Mouse (Mus musculus): Measurements from ENCODE around the gene Tssk4.
A peak's percentile ranks its signal among the peaks of the same experiment; 100 is the strongest.

The Tssk4 gene

DNA sequence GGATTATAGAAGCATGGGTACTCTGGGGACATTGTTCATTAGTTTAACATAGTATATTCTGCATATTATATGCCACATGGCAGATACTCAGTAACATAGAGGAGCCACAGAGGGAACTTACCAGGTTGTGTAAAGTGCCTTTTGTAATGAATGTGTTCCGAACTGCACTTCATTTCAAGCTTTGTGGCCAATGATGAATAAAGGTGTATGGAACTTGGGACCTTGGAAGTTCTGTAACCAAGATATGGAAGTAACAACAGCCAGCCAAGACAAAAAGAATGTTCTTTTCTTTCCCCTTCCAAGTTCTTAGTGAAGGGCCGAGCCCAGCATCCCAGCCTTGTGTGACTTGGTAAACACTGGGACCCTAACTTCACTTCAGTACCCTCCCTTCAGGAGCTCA lies at the start of gene Tssk4:
TSS of gene Tssk4 (plus strand) at position 301 of the 400 bp plus-strand sequence.
- no peak for DNase-seq

DNA sequence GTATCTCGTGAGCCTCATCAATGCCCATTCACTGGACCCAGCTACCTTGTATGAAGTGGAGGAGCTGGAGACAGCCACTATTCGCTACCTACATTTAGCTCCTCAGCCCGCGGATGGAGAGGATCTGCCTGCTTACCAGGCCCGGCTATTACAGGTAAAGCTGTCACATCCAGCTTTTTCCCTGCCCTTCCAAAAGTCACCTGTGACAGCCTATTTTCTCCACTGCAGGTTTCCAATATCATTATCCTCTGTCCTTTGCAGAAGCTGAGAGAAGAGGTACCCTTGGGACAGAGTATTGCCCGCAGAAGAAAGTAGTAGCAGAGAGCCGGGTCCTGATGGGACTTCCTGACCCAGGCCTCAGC lies 46.7 kb upstream of the Tssk4 start, which contains the start of gene Irf9:
TSS of gene Irf9 (plus strand) at position 301 of the 362 bp plus-strand sequence.
- no peak for DNase-seq

DNA sequence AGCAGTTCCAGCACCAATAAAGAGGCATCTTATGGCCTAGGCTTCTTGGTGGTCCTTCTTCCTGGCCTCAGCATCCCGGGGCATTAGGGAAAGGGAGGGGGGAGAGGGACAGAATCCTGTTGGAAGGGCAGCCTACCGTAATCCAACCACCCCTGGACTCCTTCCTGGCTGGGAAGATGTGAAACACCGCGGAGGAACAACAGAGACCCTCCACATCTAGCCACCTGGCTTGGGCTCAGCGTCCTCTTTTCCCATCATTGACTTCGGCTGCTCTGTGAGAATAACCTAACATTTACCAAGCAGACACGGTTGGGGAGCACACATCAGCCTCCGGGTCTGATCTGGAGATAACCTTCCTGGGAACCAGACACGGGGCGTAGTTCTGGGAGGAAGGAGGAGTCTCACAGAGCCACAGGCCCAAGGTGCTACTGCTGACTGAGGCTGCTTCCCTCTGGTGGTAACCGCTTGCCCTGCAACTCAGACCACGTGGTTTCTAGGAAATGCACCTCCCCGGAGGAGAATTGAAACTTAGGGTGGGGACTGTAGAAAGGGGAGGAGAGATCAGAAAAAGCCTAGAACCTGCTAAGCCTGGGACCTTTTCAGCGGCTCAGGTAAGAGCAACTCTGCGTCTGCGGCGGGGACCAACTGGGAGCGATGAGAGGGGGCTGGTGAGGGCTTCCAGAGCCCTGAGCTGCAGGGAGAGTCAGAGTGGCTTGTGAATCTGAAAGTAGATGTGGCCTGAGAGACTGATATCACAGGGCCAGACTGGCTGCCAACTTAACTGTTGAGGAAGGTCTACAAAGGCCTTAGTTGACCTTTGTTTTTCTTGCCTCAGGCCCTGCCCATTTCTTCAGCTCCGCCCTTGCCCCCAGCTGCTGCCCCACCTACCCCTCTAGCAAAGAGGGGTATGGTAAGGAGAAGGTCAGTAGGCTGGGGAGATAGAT lies 46.1 kb upstream of the Tssk4 start:
- DNase-seq = peak; percentile 96

DNA sequence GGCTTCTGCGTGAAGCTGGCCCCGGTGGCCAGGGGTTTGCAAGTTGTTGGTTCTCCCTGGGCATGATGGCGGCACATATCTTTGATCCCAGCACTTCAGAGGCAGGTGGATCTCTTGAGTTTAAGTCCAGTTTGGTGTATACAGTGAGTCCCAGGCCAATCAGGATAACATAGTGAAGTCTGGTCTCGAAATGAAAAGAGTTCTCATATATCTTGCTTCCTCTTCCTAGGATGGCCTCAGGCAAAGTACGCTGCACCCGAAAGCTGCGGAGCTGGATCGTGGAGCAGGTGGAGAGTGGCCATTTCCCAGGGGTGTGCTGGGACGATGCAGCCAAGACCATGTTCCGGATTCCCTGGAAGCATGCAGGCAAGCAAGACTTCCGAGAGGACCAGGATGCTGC lies 45.2 kb upstream of the Tssk4 start:
- peak in 1 of 2 experiments; percentile 36 for DNase-seq

DNA sequence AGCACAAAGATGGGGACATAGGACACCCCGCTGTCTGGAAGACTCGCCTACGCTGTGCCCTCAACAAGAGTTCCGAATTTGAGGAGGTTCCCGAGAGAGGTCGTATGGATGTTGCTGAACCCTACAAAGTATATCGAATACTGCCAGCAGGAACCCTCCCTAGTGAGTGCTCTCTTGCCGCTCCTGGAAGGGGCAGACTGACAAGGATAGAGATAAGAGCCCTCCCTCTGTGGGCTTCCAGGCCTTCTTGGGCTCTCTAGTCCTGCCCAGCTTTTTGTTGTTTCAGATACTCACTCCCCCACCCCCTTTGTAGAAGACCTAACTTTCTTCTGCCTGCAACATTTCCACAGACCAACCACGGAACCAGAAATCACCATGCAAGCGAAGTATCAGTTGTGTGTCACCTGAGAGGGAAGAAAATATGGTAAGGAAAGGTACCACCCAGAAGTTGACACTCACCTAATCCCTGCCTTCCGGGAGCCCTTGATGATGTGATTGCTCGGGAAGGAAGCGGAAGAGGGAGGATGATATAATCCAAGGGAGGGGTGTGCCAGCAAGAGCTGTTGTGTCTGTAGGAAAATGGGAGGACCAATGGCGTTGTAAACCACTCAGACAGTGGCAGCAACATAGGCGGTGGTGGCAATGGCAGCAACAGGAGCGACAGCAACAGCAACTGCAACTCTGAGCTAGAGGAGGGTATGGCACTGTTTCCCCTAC lies 44.1 kb upstream of the Tssk4 start:
- no peak for DNase-seq

DNA sequence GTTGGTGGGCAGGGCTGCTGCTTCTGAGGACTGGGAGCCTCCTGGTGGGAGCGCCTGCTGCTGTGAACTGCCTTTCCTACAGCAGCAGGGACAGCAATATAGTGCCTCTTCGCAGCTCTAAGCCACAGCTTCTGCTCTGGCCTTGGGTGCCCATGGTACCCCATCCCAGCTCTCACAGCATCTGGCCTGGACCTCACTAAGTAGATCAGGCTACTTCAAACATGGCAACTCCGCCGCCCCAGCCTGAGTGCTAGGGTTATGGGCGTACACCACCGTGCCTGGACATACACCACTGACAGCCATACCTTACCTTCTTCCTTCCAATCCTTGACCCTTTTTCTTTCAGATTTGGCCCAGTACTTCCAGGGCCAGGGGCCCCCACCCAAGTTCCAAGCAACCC lies 41.6 kb upstream of the Tssk4 start:
- DNase-seq = peak in 1 of 2 experiments; percentile 34

DNA sequence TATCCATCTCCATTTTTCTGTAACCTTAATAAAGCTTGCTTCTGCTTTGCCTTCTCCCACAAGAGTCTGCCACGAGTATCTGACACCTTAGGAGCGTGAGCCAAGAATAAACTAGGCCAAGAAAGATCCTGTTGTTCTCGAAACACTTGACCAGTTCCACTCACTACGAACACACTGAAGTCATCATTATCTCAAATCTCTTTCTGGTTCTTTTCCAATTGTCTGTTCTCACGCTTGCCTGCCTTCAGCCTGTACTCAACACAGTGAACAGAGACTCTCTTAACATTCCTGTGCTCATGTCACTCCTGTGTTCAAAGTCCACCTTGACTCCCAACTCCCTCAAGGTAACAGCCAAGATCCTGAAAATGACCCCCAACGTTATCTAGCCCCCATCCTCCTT lies 36.6 kb upstream of the Tssk4 start:
- DNase-seq = peak in 1 of 2 experiments; percentile 32

DNA sequence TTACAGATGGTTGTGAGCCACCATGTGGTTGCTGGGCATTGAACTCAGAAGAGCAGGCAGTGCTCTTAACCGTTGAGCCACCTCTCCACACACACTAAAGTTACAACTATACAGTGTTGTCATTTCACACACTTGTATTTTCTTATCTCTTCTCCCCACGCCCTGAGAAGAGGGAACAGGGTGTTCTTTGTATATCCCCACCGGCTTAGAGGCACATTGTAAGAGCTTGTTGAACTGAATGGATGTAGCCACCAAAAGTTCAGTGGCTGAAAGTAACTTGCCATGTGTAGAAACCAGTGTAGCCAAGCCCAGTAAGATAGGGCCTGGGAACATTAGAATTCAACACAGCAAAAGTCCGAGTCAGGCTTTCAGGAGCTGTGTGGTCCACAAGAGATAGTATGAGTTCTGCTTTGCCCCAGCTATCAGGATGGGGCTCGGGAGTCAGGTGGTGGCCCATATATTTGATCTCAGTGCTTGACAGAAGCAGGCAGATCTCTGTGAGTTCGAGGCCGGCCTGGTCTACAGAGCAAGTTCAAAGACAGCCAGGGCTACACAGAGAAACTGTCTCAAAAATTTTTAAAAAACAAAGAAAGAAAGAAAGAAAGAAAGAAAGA lies 35.3 kb upstream of the Tssk4 start:
- DNase-seq = no peak

DNA sequence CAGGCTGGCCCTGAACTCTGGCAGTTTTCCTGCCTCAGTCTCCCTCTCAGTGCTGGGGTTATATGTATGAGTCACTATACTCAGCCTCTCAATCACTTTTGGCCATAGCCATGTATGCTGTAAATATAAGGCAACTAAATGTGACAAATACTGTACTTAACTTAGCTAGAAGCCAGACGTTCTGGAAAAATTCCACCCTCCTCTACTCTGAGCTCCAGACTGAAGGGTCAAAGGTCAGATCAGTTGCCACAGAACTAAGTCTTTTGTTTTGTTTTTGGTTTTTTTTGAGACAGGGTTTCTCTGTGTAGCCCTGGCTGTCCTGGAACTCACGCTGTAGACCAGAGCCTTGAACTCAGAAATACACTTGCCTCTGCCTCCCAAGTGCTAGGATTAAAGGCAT lies 34.1 kb upstream of the Tssk4 start:
- DNase-seq = no peak

DNA sequence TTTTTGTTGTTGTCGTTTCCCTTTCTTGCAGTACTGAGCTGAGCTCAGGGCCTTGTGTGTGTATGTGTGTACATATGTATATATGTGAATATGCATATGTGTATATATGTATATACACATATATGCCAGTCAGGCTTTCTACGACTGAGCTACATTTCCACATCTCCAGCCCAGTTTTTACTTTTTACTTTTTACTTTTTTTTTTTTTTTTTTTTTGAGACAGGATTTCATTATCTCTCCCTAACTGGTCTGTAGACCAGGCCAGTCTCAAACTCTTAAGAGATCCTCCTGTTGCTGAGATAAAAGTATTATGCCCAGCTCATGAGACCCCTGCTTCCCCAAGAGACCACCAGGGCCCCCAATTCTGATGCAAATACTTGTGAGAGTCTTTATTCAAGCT lies 33.1 kb upstream of the Tssk4 start:
- DNase-seq = no peak

DNA sequence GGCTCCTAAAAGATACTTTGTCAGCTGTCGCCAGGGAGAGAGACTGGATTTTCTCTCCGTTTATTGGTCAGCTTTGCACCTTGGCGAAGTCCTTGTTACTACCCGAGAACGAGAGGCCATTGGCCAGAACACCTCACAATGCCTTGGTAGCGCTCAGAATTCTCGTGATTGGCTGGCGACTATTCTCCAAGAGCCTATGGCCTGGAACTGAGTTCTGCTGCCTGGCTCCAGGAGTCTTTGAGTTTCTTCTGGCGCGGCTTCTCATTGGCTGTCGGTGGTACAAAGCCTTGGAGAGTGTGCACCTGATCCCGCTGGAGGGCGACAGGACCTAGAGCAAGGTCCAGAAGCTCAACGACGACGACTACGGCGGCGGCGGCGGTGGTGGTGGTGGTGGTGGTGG lies 32.2 kb upstream of the Tssk4 start, which contains the start of gene Rec8:
TSS of gene Rec8 (plus strand) at position 216 of the 400 bp plus-strand sequence.
- peak; percentile 50 to 82 for DNase-seq

DNA sequence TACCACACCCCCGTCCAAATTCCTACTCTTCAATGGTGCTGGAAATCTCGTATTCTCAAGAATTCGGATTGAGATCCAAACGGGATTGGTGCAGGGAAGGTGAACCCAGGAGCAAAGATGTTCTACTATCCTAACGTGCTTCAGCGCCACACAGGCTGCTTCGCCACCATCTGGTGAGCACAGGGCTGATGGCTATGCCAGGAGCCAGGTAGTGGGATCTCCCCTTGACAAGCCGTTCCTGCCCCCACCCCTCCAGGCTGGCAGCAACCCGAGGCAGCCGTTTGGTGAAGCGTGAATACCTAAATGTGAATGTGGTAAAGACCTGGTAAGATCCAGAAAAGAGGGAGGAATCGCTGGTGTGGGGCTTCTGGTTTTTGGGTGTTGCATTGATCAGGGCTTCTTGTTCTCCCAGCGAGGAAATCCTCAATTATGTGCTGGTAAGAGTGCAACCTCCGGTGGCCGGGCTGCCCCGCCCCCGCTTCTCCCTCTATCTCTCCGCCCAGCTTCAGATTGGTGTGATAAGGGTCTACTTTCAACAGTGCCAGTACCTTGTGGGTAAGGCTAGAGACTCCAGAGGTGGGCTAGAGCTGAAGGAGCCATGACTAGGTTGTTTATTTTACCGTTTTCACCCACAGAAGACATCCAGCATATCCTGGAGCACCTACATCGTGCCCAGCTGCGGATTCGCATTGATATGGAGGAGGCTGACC lies 31.3 kb upstream of the Tssk4 start:
- peak in 1 of 2 experiments; percentile 29 for DNase-seq

DNA sequence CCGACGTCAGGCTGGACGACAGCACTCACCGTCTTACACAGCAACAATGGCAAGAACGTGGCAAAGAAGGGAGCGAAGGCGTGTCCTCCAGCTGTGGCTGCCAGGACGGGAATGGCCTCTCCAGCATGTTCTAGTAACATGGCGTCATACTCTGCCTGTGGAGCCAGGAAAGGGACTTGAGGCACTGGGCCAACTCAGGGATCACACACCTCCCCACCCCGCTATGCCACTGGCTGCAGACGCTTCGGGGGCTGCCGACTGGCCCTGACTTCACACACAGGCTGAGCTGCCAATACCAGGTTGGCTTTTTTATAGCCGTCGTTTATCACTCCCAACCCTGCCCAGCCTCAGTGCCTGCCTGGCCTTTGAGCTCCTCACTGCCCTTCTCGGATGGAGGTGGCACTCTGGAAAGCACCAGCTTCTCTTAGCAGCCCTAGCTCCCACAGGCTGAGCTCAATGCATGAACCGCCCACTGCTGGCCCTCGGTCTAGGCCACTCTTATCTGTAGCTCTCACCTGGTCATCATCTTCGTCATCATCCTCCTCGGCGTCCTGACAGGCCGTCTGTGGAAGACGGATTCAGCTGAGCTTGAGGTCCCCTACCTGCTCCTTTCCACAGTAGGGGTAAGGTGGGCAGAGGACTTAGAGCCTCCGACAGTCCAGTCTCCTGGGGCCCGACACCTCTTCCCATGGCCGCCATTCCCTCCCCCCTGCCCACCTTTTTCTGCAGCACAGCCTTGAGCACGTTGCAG lies 21.7 kb upstream of the Tssk4 start:
- DNase-seq = no peak

DNA sequence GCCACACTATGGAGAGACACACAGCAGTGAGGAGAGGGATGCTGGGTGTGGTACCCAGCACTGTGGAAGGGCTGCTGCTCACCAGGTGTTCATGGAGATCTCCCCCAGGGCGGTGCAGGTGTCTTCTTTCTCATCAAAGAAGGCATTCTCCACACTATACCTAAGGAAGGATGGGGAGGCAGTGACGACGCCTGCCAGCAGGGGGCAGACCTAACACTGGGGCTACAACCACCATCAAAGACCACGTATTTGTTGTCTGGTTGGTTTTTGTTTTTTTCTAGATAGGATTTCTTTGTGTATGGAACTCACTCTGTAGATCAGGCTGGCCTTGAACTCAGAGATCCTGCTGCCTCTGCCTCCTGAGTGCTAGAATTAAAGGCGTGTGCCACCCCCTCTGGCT lies 20.7 kb upstream of the Tssk4 start:
- peak; percentile 56 to 76 for DNase-seq

DNA sequence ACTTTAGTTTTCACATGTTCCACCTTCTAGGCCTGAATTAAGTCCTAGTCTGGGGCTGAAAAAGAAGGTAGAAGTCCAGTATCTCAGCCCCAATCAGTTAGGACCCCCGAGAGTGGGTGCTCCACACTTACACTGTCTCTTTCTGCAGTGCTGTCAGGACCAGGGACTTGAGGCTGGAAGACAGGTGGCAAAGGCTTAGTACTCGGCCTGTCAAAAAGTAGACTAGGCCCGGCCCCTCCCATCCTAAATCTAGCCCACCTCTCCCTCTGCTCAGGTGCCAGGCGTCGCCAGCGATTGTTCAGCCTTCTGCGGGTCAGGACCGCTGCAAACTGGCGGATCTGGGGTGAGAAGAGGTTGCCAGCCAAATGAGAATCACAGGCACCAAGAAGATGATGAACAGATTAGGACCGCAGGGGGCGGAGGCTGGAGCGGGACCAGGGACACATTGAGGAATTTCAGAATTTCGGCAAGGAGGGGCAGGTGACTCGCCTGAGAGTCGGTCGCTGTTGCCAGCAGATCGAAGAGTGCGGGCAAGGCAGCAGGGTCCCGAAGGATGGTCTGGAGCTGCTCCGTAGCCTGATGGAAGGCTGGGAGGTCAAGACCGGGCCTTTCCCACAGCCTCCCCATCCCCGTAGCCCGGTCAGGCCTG lies 15.0 kb upstream of the Tssk4 start:
- peak; percentile 27 to 50 for DNase-seq

DNA sequence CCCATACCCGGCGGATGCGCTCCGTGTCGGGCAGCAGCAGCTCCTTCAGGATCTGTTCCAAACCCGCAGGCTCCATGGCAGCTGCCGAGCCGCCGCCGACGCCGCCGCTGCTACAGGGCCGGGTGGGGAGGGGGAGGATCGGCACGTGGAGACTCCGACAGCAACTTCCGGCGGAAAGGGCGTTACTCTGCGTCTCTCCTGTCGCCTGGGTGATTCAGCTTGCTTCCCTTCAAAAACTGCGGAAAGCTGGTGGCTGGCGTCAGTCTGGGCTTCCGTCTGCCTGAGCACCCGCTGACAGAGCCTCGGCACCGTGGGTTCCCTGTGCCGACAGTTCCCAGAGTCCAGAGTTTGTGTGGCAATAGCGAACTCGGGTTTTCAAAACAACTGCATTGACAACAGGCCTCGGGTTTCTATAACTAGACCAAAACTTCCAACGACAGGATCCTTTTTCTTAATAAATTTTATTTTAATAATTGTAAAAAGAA lies 14.4 kb upstream of the Tssk4 start, which contains the start of gene Ipo4:
TSS of gene Ipo4 (minus strand) at position 435 of the 485 bp plus-strand sequence.
- DNase-seq = peak; percentile 94 to 96

DNA sequence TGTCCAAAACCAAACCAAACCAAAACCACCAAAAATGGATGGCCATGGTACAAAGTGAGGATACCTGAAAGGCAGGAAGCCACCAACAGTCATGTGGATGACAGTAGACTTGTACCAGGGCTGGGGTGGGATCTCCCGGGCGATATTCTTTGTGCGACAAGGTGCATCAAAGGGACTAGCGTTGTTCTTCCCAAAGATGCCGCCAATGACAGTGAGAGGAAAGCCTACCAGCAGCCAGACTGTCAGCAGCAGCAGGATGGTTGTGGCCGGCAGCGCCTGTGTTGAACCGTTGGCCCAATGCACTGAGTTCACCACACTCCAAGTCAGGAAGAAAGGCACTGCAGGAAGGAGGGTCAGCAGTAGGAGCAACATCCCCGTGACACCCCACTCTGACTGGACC lies 12.2 kb upstream of the Tssk4 start, which contains the start of gene Gm49378:
TSS of gene Gm49378 (minus strand) at position 101 of the 400 bp plus-strand sequence.
- peak in 1 of 2 experiments; percentile 31 for DNase-seq

DNA sequence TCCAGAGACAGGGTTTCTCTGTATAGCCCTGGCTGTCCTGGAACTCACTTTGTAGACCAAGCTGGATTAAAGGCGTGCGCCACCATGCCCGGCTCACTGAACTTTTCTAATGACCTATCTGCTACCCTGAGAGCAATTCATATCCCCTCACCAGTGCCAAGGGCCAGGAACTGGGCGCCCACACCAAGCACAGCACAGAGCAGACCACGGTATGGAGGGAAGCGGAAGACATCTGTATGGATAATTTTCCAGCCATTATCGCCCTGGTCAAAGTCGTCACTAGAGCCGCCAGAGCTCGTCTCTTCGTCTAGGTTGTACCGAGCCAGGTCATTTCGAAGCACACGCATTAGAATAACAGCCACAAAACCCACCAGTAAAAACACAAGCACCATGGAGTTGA lies 9.2 kb upstream of the Tssk4 start:
- no peak for DNase-seq

DNA sequence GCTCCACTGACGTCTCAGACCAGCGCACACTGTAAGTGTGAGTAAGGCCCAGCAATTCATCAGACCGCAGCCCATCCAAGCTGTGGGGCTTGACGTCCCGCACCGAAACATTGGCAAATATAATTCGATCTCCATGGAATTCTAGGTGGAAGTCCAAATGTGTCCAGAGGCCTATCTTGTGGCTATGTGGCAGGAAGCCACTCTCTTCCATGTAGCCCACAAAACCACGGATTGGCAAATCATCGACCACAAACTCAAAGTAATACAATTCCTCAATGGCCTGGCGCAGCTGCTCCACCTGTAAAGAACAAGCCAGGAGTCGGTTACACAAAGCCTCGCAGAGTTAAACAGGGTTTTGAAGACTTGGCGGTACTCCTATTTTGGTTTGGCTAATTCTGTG lies 8.7 kb upstream of the Tssk4 start:
- no peak for DNase-seq

DNA sequence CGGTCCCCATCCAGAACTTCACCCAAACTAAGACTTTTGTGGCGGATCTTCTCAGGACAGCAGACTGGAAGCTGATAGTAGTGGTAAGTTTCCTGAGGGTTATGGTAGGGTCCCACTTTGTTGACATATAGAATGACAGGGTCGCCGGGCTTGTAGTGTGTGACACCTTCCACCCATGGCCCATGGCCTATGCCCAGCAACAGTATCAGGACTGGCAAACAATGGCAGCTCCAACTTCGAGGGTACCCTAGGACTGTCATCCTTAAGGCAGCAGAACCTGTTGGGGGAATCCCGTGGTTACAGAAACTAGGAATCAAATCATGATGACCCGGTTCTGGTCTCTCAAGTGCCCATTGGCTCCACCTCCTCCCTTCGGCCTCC lies 7.3 kb upstream of the Tssk4 start:
- DNase-seq = no peak
